Mouse (Mus musculus): ENCODE measurements around the gene Atg16l1. TPM values are rescaled to one million over a fixed set of nuclear protein-coding genes. Genes with fewer than 3 reads are reported as not detected.

Gene Atg16l1
- polyA plus RNA-seq, 1 experiment from 2014 or later = 14.6 TPM

DNA sequence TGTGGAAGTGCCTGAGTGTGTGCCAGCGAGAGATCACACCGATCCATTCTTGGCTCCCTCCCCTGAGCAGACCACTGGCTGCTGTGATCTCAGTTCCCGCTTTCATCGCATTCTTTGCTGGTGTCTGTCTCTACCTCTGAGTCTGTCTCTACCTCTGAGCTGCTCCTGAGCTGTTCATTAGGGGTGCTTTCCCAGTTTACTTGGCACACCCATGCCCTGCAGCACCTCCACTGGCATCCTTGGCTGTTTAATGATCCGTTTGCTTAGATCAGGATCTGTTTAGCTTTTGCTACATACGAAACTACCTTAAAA is 37.4 kb downstream of the Atg16l1 start:
- no peak for DNase-seq (ENCODE audit: low spot score)
- H3K36me3 ChIP-seq (ENCODE audit: control insufficient read depth, insufficient read depth, low read length) = peaks cover 19% of the 10 kb centered on the region
- WGBS = 80% methylated on average over 6 of the region's 6 CpGs

DNA sequence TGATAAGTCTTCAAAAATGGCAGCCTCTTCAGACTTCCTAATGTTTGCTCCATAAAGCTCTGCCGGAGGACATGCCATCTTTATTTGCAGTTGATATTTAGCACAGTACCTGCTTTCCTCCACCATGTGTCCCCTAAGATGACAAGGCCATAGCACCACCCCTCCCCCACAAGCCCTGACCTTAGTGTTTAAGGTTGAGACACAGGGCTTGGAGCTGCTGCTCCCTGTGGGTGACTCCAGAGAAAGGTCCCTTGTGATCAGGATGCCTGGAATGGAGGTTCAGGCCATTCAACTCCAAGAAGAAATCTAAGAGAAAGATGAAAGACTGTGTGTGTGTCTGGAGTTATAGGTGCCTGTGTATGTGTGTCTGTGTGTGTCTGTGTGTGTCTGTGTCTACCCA is 42.0 kb downstream of the Atg16l1 start:
- no peak overlapping the region for H3K4me3 ChIP-seq (ENCODE audit: low read depth, low read length)
- H3K4me2 ChIP-seq (replicated peaks; ENCODE audit: low read depth) = no peak overlapping the region
- no peak overlapping the region for H3K27ac ChIP-seq (replicated peaks)
- no peak for TF ChIP-seq CTCF (IDR thresholded peaks at IDR 0.05; ENCODE audit: low read depth)
- TF ChIP-seq EP300 (optimal IDR thresholded peaks at IDR 0.05) = no peak
- H3K36me3 ChIP-seq (ENCODE audit: control insufficient read depth, insufficient read depth, low read length) = no peaks in the 10 kb centered on the region
- ATAC-seq (ENCODE audit: low FRiP score, low TSS enrichment) = no peak
- DNase-seq (ENCODE audit: low spot score) = no peak
- WGBS = 70% methylated on average over 1 of the region's 1 CpGs
- no peaks in the 10 kb centered on the region for H3K4me1 ChIP-seq (replicated peaks; ENCODE audit: control insufficient read depth, insufficient read depth)
- no peak overlapping the region for H3K9ac ChIP-seq (ENCODE audit: low read length)
- no peaks in the 10 kb centered on the region for H3K27me3 ChIP-seq (ENCODE audit: control insufficient read depth, insufficient read depth, low read length)
- H3K9me3 ChIP-seq (ENCODE audit: control insufficient read depth, low read length) = no peaks in the 10 kb centered on the region

More for the DNA sequence above, 37.4 kb downstream of the Atg16l1 start:
- Histone ChIP-seq H3K27ac (replicated peaks) (no peak overlapping the region), H3K4me1 (replicated peaks; ENCODE audit: control insufficient read depth, insufficient read depth) (no peaks in the 10 kb centered on the region), H3K27me3 (ENCODE audit: control insufficient read depth, insufficient read depth, low read length) (no peaks in the 10 kb centered on the region), H3K4me2 (replicated peaks; ENCODE audit: low read depth) (no peak overlapping the region), H3K4me3 (ENCODE audit: low read depth, low read length) (no peak overlapping the region), H3K9me3 (ENCODE audit: control insufficient read depth, low read length) (no peaks in the 10 kb centered on the region), H3K9ac (ENCODE audit: low read length) (no peak overlapping the region)
- ATAC-seq (ENCODE audit: low FRiP score, low TSS enrichment) = no peak
- TF ChIP-seq EP300 (optimal IDR thresholded peaks at IDR 0.05) (no peak), CTCF (IDR thresholded peaks at IDR 0.05; ENCODE audit: low read depth) (no peak)

GRCm38 (mm10) chr1:87798306-87798705 is 42.6 kb downstream of the Atg16l1 start:
- Histone ChIP-seq H3K9me3 (ENCODE audit: control insufficient read depth, low read length) (no peaks in the 10 kb centered on the region), H3K4me3 (ENCODE audit: low read depth, low read length) (no peak overlapping the region), H3K27me3 (ENCODE audit: control insufficient read depth, insufficient read depth, low read length) (no peaks in the 10 kb centered on the region), H3K4me1 (replicated peaks; ENCODE audit: control insufficient read depth, insufficient read depth) (no peaks in the 10 kb centered on the region), H3K4me2 (replicated peaks; ENCODE audit: low read depth) (no peak overlapping the region), H3K9ac (ENCODE audit: low read length) (no peak overlapping the region), H3K27ac (replicated peaks) (no peak overlapping the region), H3K36me3 (ENCODE audit: control insufficient read depth, insufficient read depth, low read length) (no peaks in the 10 kb centered on the region)
- no peak for TF ChIP-seq CTCF (IDR thresholded peaks at IDR 0.05; ENCODE audit: low read depth)
- no peak for ATAC-seq (ENCODE audit: low FRiP score, low TSS enrichment)
- no peak for DNase-seq (ENCODE audit: low spot score)
- 68% methylated on average over 2 of the region's 2 CpGs for WGBS

- WGBS = 50% methylated on average over 6 of the region's 6 CpGs
- TF ChIP-seq EP300 (optimal IDR thresholded peaks at IDR 0.05) (no peak), CTCF (IDR thresholded peaks at IDR 0.05; ENCODE audit: low read depth) (no peak)
- no peak for ATAC-seq (ENCODE audit: low FRiP score, low TSS enrichment)
- no peaks in the 10 kb centered on the region for H3K4me1 ChIP-seq (replicated peaks; ENCODE audit: control insufficient read depth, insufficient read depth)
- no peak within 1 kb of the TSS for H3K27ac ChIP-seq (replicated peaks)
- no peaks in the 10 kb centered on the region for H3K9me3 ChIP-seq (ENCODE audit: control insufficient read depth, low read length)
- H3K36me3 ChIP-seq (ENCODE audit: control insufficient read depth, insufficient read depth, low read length) = no peaks in the 10 kb centered on the region
- no peak within 1 kb of the TSS for H3K4me3 ChIP-seq (ENCODE audit: low read depth, low read length)
- DNase-seq (ENCODE audit: low spot score) = no peak
- H3K4me2 ChIP-seq (replicated peaks; ENCODE audit: low read depth) = no peak within 1 kb of the TSS
- no peaks in the 10 kb centered on the region for H3K27me3 ChIP-seq (ENCODE audit: control insufficient read depth, insufficient read depth, low read length)
- no peak within 1 kb of the TSS for H3K9ac ChIP-seq (ENCODE audit: low read length)
These were observed 47.9 kb downstream of the Atg16l1 start, which contains the start of gene Sag for GRCm38 (mm10) chr1:87803576-87803975. Sag (plus strand) TSS chr1:87803680.

DNA sequence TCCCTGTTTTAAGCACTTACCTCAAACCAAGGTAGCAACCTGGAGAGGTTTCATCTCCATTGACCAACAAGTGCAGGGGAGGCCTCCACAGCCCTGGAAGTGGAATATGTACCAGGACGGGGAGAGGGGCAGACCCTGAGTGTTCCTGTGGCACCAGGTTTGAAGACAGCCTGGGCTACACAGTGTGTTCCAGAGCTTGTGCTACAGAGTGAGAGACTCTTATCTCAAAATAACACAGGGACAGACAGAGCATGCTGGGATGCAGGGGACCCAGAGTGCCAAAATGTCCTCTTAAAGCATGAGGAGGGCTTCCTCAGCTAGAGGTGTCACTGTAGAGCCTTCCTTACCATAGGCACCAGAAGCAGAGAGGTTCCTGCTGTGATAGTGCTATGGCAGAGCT is 52.1 kb downstream of the Atg16l1 start:
- Histone ChIP-seq H3K9ac (ENCODE audit: low read length) (no peak overlapping the region), H3K36me3 (ENCODE audit: control insufficient read depth, insufficient read depth, low read length) (no peaks in the 10 kb centered on the region), H3K27me3 (ENCODE audit: control insufficient read depth, insufficient read depth, low read length) (no peaks in the 10 kb centered on the region), H3K4me3 (ENCODE audit: low read depth, low read length) (no peak overlapping the region), H3K4me2 (replicated peaks; ENCODE audit: low read depth) (no peak overlapping the region), H3K9me3 (ENCODE audit: control insufficient read depth, low read length) (no peaks in the 10 kb centered on the region), H3K4me1 (replicated peaks; ENCODE audit: control insufficient read depth, insufficient read depth) (no peaks in the 10 kb centered on the region), H3K27ac (replicated peaks) (no peak overlapping the region)
- DNase-seq (ENCODE audit: low spot score) = no peak
- ATAC-seq (ENCODE audit: low FRiP score, low TSS enrichment) = no peak
- 90% methylated on average over 1 of the region's 1 CpGs for WGBS
- no peak for TF ChIP-seq EP300 (optimal IDR thresholded peaks at IDR 0.05)
- TF ChIP-seq CTCF (IDR thresholded peaks at IDR 0.05; ENCODE audit: low read depth) = no peak

DNA sequence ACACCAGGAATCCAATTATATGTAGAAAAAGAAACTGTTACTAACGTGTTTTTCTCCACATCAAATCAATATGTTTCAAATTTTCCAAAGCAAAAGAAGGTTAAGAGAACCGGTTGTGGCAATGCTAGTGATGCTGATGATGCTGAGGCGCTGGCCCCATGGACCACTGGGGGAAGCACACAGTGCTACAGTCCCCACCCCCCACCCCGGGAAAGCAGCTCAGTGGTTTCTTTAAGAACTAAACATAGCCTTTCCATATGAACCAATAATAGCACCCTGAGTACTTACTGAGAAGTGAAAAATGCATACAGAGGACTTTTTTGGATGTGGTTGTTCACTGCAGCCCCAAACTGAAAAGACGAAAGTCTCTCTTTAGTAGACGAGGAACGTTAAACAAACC is 55.7 kb downstream of the Atg16l1 start:
- H3K36me3 ChIP-seq (ENCODE audit: control insufficient read depth, insufficient read depth, low read length) = no peaks in the 10 kb centered on the region
- DNase-seq (ENCODE audit: low spot score) = no peak
- H3K27ac ChIP-seq (replicated peaks) = no peak overlapping the region
- H3K9me3 ChIP-seq (ENCODE audit: control insufficient read depth, low read length) = no peaks in the 10 kb centered on the region
- H3K9ac ChIP-seq (ENCODE audit: low read length) = no peak overlapping the region
- 82% methylated on average over 7 of the region's 7 CpGs for WGBS
- no peak overlapping the region for H3K4me3 ChIP-seq (ENCODE audit: low read depth, low read length)
- H3K4me2 ChIP-seq (replicated peaks; ENCODE audit: low read depth) = no peak overlapping the region
- ATAC-seq (ENCODE audit: low FRiP score, low TSS enrichment) = no peak
- H3K27me3 ChIP-seq (ENCODE audit: control insufficient read depth, insufficient read depth, low read length) = no peaks in the 10 kb centered on the region
- no peaks in the 10 kb centered on the region for H3K4me1 ChIP-seq (replicated peaks; ENCODE audit: control insufficient read depth, insufficient read depth)
- TF ChIP-seq EP300 (optimal IDR thresholded peaks at IDR 0.05) (no peak), CTCF (IDR thresholded peaks at IDR 0.05; ENCODE audit: low read depth) (no peak)
